Mouse (Mus musculus) T-cell, adult 66 days (primary cell): ENCODE measurements around the gene Olfr608. TPM values are rescaled to one million over a fixed set of nuclear protein-coding genes. Genes with fewer than 3 reads are reported as not detected.

ENCODE experiments used
- total RNA-seq, 2 experiments: library from RNA; stranded (reverse); gene quantifications; 3 replicates in 1 of 2; 4 replicates in 1 of 2; pipeline ENCODE4 v1.2.4; 2023

The Olfr608 gene
- not detected for total RNA-seq

GRCm38 (mm10) chr7:103469577-103469976 lies at the start of gene Olfr608:
Gene Olfr608 (plus strand): TSS chr7:103469877.

DNA sequence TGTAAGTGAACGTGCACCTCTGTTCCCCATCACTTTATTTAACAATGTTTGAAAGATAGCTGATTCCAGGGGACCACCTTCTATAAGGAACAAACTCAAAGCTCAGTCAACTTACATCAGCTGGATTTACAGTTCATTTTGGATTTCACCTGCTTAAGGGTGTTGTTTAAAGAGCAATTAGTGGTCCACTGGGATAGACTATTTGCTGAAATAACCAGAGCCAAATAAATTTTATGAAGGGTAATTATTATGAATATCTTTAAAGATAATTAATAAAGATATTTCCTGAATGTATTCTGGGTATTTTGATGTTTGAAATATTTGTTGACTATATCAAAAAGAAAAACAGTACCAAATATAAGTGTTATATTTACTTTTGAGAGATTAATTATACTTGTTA lies 24.3 kb upstream of the Olfr608 start, which contains the start of gene Olfr605:
Olfr605 (minus strand) TSS at position 101 of the 400 bp plus-strand sequence.

DNA sequence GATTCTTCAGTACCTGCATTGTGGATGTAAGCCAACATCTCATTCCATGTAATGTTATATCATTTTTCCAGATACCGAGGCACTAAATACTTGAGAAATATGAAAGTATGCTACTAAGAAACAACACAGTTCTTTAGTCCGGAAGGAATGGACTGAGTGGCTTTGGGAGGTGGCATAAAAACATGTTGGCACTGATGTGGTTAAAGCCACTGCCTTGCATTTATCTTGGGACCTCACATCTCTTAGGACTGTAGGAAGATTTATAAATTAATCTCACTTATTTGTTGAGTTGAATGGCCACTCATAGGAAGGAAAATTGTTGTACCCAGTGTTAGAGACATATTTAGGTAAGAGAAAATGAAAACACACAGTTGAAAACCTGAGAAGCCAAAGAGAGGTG lies 20.9 kb upstream of the Olfr608 start, which contains the start of gene Olfr606:
Olfr606 (plus strand) TSS at position 301 of the 400 bp plus-strand sequence.

DNA sequence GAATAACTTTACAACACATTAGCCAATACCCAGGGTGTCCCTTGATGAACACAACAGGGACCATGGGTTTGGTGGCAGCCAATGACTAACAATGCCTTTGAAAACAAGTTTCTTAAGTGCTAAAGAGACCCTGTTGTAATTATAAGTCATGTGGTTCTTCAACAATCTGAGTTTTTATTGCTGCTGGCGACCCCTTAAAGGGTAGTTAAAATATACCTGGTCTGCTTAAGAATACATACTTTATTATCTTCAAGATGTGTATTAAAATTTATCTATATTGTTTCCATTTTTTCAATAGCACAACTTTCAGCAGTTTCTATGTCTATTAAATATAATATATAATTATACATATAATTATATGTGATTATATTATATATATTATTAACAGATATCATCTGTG lies 28.3 kb downstream of the Olfr608 start, which contains the start of gene Olfr609:
Olfr609 (minus strand) TSS at position 101 of the 400 bp plus-strand sequence.

DNA sequence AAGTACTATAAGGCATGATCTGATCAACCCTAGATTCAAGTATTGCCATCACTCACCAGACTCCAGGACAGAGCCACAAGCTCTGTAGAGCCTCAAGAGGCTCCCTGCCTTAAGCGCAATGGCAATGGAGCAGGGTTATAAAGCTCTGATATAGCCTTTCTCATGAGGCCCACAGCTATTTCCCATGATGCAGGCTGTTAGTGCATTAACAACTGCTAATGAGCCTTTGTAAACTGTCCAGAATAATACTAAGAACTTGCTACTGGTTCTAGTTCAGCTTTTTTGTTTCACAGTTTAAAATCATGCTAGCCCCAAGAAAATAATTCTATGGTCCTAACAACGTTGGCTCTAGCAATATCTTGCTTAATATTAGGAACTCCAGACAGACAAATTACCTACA lies 42.3 kb downstream of the Olfr608 start, which contains the start of gene Olfr610:
Olfr610 (minus strand) TSS at position 101 of the 400 bp plus-strand sequence.

DNA sequence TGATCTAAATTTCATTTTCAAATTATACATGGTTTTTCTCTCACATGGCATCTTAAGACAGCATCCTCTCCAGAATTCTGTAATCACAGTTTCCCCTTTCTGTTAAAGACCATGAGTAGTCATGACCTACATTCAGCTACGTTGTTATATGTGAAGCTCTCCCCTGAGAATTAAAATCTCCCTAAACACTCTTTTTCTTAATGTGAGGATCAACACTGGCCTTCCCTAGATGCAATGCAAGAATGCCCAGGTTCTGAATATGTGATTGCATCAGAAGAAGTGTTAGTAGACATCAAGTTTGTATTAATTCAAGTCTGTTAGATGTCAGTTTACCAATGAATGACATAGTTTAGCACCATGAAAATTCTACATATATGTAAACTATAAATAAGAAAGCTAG lies 51.1 kb downstream of the Olfr608 start, which contains the start of gene Olfr611:
Olfr611 (minus strand) TSS at position 101 of the 400 bp plus-strand sequence.

Other genes with a start within 250 kb of the Olfr608 start
- gene Usp17ld, start 217.4 kb upstream of the Olfr608 start, total RNA-seq: not detected
- not detected for gene Olfr596, start 164.2 kb upstream of the Olfr608 start, total RNA-seq
- gene Olfr597, start 153.6 kb upstream of the Olfr608 start, total RNA-seq: not detected
- gene Olfr598, start 146.3 kb upstream of the Olfr608 start, total RNA-seq: not detected
- not detected for gene Olfr599, start 134.0 kb upstream of the Olfr608 start, total RNA-seq
- not detected for gene Olfr600, start 120.2 kb upstream of the Olfr608 start, total RNA-seq
- gene Olfr601, start 107.2 kb upstream of the Olfr608 start, total RNA-seq: not detected
- not detected for gene Olfr603, start 83.7 kb upstream of the Olfr608 start, total RNA-seq
- not detected for gene Usp17lc, start 54.8 kb upstream of the Olfr608 start, total RNA-seq
- gene Olfr605, start 24.4 kb upstream of the Olfr608 start, total RNA-seq: not detected
- not detected for gene Olfr606, start 20.8 kb upstream of the Olfr608 start, total RNA-seq
- not detected for gene Olfr607, start 5.7 kb upstream of the Olfr608 start, total RNA-seq
- not detected for gene Olfr609, start 28.2 kb downstream of the Olfr608 start, total RNA-seq
- not detected for gene Olfr610, start 42.2 kb downstream of the Olfr608 start, total RNA-seq
- gene Olfr611, start 51.0 kb downstream of the Olfr608 start, total RNA-seq: not detected
- not detected for gene Olfr612, start 72.8 kb downstream of the Olfr608 start, total RNA-seq
- gene Olfr613, start 78.2 kb downstream of the Olfr608 start, total RNA-seq: not detected
- not detected for gene Olfr615, start 86.2 kb downstream of the Olfr608 start, total RNA-seq
- gene Olfr616, start 99.3 kb downstream of the Olfr608 start, total RNA-seq: not detected
- not detected for gene Olfr617, start 103.2 kb downstream of the Olfr608 start, total RNA-seq
- not detected for gene Olfr618, start 120.2 kb downstream of the Olfr608 start, total RNA-seq
- not detected for gene Olfr619, start 130.7 kb downstream of the Olfr608 start, total RNA-seq
- not detected for gene Olfr620, start 142.7 kb downstream of the Olfr608 start, total RNA-seq
- gene Olfr622, start 172.8 kb downstream of the Olfr608 start, total RNA-seq: not detected
- not detected for gene Olfr623, start 193.8 kb downstream of the Olfr608 start, total RNA-seq
- gene Olfr624, start 201.3 kb downstream of the Olfr608 start, total RNA-seq: not detected
- not detected for gene Olfr625-ps1, start 212.8 kb downstream of the Olfr608 start, total RNA-seq
- not detected for gene Olfr243, start 244.8 kb downstream of the Olfr608 start, total RNA-seq